Mouse (Mus musculus) layer of hippocampus, adult 2 months (tissue): ENCODE data around the gene Psors1c2. TPM values are rescaled to one million over a fixed set of nuclear protein-coding genes. Genes with fewer than 3 reads are reported as not detected.
A peak's percentile ranks its signal among the peaks of the same experiment; 100 is the strongest.
"Not testable (repeated sequence)": the region's sequence is repeated elsewhere in the genome, so short reads cannot be mapped to it uniquely, and the experiment has no call there.

Experiments
- DNase-seq, 2 experiments: peaks; one replicate each; pipeline ENCODE4 v3.0.0; 2022; ENCODE audit warnings: low spot score in 2 of 2
- H3K27ac ChIP-seq: fragments of 200-600 bp; 2 replicates; pipeline ENCODE4 v1.8.1; 2022
- H3K4me3 ChIP-seq: fragments of 200-600 bp; 2 replicates; pipeline ENCODE4 v1.8.1; 2022; ENCODE audit warnings: mild to moderate bottlenecking
- CTCF ChIP-seq: fragments of 200-600 bp; conservative IDR thresholded peaks from 2 replicates; pipeline ENCODE4 v1.8.1; 2022; ENCODE audit warnings: antibody characterized with exemption, mild to moderate bottlenecking, moderate library complexity
- total RNA-seq, 2 experiments: library from RNA; stranded (reverse); gene quantifications; 2 replicates each; pipeline ENCODE4 v1.2.3; 2021

Psors1c2 gene
- total RNA-seq, 2 experiments from 2014 or later = 0.59 to 1.1 TPM

DNA sequence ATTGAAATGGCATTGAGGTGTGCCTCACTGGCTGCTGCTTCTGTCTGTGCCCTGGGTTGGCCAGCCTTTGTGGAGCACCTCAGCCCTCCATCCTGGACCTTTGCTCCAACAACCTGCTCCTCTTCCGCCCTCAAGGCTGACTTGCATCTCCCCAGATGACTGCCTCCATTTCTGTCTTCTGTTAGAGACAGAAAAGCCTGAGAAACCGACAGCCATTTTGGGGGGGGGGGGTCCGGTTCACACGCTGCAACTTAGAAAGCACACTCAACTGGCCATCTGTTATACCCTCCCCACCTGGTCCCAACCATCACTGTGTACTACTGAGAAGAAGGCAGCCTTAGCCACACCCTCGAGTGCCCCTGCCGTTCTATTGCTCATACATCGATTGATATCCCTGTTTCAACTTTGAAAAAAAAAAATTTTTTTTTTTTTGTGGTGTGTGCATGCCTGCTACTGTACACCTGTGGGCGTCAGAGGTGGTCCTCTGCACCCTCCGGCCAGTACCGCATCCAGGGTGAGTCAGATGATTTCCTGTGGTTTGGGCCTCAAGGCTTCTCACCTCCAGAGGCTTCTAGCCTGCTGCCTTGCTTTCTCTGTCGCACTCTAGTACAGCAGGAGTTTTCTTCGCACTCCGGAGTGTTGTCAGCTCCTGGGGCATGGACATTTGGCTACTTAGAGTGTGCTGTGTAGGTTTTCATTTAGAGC is 25.3 kb upstream of the Psors1c2 start:
- no peak for DNase-seq
- Histone ChIP-seq H3K4me3 (no peak overlapping the region), H3K27ac (no peak overlapping the region)
- TF ChIP-seq CTCF = no peak

DNA sequence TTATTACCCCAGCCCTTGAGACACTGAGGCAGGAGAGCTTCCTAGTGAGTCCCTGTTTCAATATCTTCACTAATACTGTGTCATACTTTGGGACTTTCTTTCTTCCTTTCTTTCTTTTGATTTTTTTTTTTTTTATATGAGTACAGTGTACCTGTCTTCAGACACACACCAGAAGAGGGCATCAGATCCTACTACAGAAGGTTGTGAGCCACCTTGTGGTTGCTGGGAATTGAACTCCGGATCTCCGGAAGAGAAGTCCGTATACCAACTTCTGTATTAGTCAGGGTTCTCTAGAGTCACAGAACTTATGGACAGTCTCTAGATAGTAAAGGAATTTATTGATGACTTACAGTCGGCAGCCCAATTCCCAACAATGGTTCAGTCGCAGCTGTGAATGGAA is 24.7 kb upstream of the Psors1c2 start:
- H3K27ac ChIP-seq, DNase-seq, H3K4me3 ChIP-seq: not testable (repeated sequence)
- peak; percentile 45 for TF ChIP-seq CTCF

DNA sequence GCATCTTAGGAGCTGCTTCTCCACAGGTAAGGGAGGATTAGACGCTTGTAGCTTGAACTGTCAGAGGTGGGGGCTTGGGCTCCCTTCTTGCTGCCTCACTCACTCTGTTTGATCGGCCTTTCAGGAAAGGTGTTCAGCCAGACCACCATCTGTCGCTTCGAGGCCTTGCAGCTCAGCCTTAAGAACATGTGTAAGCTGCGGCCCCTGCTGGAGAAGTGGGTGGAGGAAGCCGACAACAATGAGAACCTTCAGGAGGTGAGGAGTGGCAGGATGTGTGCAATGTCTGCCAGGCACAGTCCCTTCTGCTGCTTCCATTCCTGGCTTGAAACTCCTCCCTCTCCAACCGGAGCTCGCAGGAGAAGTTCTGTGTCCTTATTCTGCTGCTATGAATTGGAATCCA is 23.7 kb upstream of the Psors1c2 start:
- no peak overlapping the region for H3K4me3 ChIP-seq
- DNase-seq = no peak
- H3K27ac ChIP-seq = no peak overlapping the region
- peak; percentile 36; the same call in 1 of the 2 replicates for TF ChIP-seq CTCF

DNA sequence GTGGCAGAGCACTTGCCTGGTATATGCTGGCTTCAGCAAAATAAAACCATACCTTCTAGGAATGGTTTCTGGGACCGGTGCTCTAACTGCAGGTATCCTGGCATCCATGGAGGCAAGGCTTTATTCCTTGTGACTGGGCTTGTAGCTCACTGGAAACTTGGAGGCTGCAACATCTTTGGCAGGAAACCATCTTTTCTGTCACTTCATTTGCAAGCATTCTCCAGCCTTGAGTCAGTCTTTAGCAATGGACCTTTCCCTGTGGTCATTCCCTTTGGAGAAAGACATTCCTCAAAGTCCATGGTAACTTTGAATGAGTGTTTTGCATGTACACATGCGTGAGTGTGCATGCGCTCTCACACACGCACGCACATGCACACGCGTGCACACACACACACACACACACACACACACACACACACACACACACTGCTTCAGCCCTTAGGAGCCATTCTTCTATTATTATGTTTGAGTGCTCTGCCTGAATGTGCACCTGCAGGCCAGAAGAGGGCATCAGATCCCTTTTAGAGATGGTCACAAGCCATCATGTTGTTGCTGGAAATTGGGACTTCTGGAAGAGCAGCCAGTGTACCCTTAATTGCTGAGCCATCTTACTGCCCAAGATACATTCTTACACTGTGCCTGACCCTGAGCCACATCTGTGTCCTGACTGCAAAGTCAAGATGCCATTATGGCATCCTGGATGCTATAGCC is 19.9 kb upstream of the Psors1c2 start:
- DNase-seq = no peak
- peak; percentile 71 for TF ChIP-seq CTCF
- no peak overlapping the region for H3K27ac ChIP-seq
- H3K4me3 ChIP-seq = no peak overlapping the region

DNA sequence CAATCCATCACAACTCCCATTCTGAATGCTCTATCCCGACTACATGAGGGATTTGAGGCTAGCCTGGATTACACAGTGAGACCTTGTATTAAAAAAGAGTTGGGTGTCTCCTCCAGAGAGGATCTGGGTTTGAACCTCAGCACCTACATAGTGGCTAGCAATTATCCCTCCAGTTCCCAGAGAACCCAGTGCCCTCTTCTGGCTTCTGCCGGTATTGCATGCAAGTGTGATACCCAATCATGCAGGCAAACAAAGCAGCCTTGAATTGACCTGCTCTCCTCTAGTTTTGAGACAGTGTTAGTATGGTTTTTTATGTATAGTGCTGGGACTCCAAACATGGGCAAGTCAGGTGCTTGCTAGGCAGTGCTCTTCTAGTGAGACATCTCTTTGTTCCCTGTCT is 19.1 kb upstream of the Psors1c2 start:
- DNase-seq = peak in 1 of 2 experiments; percentile 67
- peak; percentile 80 for TF ChIP-seq CTCF

DNA sequence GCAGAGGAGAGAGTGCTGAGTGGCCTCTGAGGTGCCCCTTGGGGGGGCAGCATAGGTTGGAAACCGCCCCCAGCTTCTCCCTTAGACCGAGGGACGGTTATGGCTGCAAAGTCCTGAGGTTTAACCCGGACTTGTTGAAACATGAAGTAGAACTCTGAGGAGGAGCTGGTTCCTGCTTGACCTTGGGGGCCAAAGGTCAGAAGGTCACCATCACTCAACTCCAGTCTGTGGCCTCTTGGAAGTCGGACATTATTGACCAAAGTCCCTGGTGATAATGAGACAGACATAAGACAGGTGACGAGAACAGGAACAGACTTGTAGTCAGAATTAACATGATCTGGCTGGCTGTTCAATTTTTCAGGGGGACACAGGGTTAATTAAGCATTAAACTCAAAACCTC is 18.2 kb upstream of the Psors1c2 start:
- TF ChIP-seq CTCF = no peak
- no peak overlapping the region for H3K4me3 ChIP-seq
- no peak overlapping the region for H3K27ac ChIP-seq
- DNase-seq = no peak

More for the DNA sequence above, 19.1 kb upstream of the Psors1c2 start:
- Histone ChIP-seq H3K4me3 (no peak overlapping the region), H3K27ac (no peak overlapping the region)

DNA sequence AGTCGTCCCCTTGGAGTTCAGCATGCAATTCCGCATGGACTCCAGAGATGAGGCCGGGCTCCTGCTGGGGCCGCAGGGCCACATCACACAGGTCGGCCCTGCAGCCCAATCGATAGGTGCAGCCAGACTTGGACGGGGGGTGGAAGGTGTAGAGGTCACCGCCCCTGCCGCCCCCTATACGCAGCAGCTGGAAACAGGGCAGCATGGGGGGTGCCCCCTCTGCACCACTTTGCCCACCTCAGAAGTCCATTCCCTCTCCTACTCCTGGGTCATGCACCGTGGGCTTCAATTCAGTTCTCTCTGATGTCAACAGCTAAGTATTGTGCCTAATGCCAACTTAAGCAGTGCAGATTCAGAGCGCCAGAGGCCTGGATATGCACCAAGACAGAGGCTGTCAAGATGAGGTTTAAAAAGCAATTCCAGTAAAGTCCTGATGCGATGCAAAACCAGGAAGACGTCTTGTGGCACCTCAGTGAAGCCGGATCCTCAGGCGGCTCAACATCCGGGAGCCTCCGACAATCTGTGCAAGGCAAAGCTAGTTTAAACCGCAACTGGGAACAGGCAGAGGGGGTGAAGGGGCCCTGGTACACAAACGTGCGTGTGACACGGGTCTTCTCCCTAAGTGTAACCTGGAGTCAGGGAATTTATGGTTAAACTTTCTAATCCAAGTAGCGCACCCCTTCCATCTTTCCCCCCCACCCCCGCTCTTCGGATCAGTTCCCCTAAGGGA is 16.9 kb upstream of the Psors1c2 start:
- no peak for DNase-seq
- Histone ChIP-seq H3K27ac (no peak overlapping the region), H3K4me3 (peak overlapping the region; percentile 71)
- TF ChIP-seq CTCF = no peak

DNA sequence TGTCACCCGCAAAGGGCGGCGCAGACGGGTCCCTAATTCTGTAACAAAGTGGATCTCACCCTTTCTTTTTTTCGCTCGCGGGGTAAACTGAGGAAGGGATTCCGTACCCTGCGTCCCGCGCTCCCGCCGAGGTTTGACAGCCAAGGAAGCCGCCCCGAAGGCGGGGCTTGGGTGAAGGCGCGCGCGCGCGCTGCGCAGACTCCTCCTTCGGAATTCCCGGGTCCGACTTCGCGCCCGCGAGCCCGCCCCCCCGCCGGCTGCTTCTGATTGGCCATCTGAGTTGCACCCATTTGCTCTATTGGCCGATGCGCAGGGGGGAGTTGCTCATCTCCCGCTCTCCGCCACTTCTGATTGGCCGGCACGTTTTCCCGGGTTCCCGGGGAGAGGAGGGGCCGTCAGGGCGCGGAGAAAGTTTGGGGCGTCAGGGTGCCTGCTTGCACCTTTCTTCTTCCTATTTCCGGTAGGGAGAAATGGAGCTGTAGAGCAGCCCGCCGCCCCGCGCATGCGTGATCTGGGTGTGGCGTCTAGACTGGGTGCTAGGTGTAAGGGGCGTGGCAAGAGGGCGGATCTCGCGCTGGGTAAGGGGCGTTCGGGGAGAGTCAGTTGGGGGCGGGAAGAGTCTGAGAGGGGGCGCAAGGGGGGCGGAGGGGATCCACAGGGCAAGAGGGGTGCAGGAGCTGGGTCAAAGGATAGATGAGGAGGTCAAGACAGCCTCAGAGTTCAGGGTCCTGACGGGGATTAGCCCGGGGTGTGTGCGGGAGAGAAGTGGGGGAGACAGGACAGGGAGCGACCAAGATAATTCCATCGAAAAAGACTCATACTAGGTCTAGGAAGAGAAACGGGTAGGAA is 16.1 kb upstream of the Psors1c2 start, which contains the start of the genes Tcf19 and Cchcr1:
TSS of gene Tcf19 (minus strand) at position 173 of the 849 bp plus-strand sequence.
TSS of gene Cchcr1 (plus strand) at position 449 of the 849 bp plus-strand sequence.
- peak; percentile 35 for TF ChIP-seq CTCF
- Histone ChIP-seq H3K4me3 (peak within 1 kb of the TSS; percentile 71), H3K27ac (no peak within 1 kb of the TSS)
- peak; percentile 94 to 96 for DNase-seq

DNA sequence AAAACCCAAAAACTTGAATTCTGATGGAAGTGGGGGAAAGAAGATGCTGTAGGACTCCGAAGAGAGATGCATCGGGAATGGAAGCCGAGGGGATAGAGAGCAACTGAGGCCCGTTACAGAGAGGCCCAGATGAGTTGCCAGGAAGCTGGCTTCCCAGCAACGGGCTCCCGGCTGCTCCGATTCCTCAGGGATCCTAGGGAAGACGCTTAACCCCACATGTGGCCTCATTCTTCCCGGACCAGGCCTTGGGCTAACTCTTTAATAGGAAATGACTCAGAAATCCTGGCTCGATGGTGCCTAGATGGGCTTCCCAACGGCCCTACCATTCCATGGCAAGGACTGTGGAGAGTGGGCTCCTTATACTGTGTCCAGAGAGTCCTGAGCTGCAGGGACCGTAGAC is 15.5 kb upstream of the Psors1c2 start:
- peak overlapping the region; percentile 71 for H3K4me3 ChIP-seq

DNA sequence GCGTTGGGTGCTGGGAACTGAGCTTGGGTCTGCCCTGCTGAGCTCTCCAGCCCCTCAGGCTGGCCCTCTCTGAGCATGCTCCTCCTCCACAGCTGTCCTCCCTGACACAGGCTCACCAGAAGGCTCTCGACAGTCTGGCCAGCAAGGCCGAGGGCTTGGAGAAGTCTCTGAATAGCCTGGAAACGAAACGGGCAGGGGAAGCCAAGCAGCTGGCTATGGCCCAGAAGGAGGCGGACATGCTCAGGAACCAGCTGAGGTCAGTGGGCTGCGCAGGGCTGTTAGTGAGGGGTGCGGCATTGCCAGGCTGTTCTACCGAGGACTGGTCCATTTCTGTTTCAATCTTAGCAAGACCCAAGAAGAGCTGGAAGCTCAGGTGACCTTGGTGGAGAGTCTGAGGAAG is 8.6 kb upstream of the Psors1c2 start:
- H3K4me3 ChIP-seq = no peak overlapping the region
- TF ChIP-seq CTCF = no peak
- no peak for DNase-seq
- no peak overlapping the region for H3K27ac ChIP-seq

More for the DNA sequence above, 15.5 kb upstream of the Psors1c2 start:
- no peak for TF ChIP-seq CTCF
- H3K27ac ChIP-seq = no peak overlapping the region
- no peak for DNase-seq

DNA sequence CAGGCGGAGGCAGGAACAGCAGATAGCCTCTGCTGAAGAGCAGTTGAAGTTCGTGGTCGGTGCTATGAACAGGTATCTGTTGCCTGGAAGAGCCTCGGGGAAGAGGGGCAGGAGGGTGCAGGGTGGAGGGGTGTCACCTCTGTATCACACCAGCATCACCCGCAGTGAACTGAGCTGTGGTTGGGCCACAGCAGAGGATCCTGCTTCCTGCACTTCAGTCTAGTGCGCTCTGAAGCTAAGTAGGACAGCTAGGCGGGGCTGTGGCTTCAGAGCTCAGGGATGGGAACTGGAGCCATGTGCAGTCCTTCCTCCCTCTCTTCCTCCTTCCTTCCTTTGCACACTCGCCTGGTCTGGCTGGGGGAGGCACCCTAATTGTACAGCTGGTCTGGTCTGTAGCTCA is 6.4 kb upstream of the Psors1c2 start:
- Histone ChIP-seq H3K27ac (no peak overlapping the region), H3K4me3 (no peak overlapping the region)
- TF ChIP-seq CTCF = no peak
- no peak for DNase-seq

DNA sequence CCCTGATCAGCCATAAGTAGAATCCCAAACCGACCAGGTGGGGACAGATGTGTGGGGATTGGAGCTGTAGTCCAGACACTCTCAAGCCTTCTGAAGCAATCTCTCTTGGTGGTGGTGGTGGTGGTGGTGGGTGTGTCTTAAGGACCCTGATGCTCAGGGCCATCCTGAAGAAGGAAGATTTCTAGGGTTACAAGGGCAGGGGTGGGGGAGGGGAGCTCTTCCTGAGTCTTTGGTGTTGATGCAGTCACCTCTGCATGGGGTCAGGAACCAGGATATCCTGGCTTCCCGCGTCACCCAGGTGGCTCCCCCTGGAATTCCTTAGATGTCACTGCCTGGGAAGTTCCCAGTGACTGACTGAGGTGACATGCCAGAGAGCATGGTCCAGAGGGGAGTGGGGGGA is 641 bp upstream of the Psors1c2 start:
- H3K27ac ChIP-seq = no peak overlapping the region
- no peak for TF ChIP-seq CTCF
- no peak for DNase-seq
- H3K4me3 ChIP-seq = no peak overlapping the region
